Mouse (Mus musculus): ENCODE results near the gene Gm9639.
A peak's percentile ranks its signal among the peaks of the same experiment; 100 is the strongest.

DNA sequence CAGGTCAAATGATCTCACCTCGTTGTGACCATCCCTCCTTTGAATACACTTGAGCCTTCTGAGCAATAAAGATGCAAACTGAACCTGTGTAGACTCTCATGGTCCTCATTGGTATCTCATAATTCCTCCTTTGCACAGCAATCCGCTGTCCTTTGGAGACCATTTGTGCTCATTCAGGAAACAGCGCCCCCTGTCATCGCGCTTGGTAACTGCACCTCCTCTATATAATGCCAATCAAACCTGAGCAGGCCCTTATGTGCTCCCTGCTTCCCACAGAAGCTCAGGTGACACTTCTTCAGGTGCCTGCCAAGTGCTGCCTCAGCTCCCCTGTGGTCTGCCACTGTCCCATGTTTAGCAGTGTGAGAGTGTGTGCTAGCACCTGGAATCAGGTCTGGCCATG is 20.6 kb upstream of the Gm9639 start:
- TF ChIP-seq CTCF (IDR thresholded peaks at IDR 0.05; ENCODE audit: low read depth) (peak; percentile 65), EP300 (IDR thresholded peaks at IDR 0.05; ENCODE audit: low read depth) (no peak)

Measured in liver, postnatal 0 days (tissue).